Mouse (Mus musculus) ovary, postnatal 36 days (tissue): Measurements from ENCODE around the gene Fam207a.

Source experiments
- DNase-seq: peaks from one replicate; pipeline ENCODE4 v3.0.0; 2022; ENCODE audit warnings: low spot score, mixed read lengths

The Fam207a gene

DNA sequence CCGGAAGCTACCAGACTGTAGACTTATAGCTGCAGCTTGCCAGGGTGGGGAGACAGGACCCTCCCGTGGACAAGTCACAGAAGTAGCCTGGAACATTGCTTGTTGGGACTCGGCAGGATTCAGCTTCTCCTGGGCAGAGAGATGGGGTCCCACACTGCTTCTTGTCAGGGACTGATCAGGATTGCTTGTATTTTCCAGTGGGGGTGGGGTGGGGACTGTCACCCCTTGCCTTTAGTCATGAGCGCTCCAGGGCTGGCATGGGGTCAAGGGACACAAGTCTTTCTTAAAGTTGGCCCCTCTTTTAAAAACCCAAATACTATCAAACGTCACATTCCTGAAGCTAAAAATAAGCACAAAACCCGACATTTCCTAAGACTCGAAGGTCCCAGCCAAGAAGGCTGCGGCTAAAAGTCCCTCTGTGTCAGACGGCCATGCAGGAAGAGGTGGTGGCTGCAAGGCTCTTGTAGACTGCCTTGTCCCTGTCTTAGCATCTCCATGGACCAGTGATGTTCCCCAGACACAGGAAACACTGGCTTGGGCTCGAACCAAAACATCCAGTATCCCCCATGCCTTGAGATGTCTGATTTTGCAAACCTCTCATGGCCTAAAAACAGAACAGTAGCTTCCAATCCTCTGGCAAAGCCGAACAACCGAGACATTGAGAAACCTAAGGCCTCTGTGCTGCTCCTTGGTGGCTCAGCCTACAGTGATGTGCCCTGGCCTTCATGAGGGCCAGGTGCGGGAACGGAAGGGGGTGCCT is 60.2 kb downstream of the Fam207a start:
- no peak for DNase-seq

DNA sequence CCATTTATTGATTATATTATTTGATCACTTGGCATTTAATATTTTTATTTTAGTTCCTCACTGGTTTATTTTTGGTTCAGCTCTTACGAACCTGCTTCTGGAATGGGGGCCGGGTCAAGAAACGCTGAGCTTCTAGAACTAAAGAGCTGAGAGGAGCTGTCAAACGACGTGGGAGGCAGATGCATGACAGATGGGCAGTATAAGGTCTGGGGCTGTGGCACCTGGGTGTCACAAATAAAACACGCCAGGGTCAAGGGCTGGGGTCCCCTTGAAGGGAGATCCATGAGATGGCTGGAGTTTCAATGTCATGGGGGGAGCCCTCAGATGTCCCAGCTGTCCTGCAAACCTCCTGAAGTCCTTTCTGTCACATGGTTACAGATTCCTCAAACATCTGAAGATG is 60.8 kb downstream of the Fam207a start:
- no peak for DNase-seq

DNA sequence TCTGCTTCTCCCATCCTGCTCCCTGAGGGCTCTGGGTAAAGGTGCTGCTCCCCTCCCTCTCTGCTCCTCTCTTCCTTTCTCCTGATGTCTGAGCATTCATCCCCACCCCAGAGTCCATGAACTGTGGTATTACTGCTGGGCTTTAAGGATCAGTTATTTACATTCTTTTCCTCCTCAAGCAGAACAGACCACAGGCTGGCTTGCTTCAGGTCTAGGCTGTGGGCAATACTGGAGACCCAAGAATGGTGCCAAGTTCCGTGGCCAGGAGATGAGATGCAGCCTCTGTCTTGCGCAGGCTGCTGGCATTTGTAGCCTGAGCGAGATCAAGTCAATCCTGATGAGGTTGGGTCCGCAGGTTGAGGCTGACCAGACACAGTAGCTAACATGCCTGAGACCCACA is 63.8 kb downstream of the Fam207a start:
- no peak for DNase-seq

GRCm38 (mm10) chr10:77450159-77450464 is 65.5 kb downstream of the Fam207a start:
- DNase-seq = no peak

DNA sequence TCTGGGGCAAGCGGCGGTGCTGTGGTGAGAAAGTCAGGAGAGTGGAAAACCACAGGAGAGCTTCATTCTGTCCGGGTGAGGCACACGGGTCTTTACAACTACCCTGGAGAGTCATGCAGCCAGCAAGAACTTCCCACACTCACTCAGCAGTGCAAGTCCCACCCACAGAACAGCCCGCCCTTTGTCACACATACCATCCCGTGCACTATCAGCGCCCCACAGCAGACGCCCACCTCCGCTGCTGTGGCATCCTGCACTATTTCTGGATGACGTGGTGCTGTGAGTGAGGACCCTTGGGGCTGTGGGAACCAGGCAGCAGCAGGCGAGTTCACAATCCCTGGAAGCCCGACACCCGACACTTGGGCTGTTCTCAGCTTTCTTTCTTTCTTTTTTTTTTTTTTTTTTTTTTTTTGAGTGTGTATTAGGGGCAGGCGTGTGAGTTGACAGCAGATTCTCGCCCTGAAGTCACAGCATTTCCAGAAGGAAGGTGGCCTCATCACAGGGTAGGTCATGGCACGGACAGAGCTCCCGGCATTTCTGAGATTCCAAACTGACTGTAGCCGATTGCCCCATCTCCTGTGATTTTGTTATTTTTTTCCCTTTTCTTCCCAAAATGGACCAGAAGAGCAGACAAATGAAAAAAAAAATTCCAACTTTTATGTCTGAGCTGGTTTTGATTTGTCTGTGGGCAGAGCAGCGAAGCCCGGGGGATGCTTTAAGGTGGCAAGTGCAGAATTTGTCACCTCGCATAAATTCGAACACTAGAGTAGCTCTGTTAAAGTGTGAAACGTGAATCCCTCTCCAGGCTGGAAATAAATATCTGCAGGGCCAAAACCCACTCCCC is 66.0 kb downstream of the Fam207a start:
- no peak for DNase-seq

DNA sequence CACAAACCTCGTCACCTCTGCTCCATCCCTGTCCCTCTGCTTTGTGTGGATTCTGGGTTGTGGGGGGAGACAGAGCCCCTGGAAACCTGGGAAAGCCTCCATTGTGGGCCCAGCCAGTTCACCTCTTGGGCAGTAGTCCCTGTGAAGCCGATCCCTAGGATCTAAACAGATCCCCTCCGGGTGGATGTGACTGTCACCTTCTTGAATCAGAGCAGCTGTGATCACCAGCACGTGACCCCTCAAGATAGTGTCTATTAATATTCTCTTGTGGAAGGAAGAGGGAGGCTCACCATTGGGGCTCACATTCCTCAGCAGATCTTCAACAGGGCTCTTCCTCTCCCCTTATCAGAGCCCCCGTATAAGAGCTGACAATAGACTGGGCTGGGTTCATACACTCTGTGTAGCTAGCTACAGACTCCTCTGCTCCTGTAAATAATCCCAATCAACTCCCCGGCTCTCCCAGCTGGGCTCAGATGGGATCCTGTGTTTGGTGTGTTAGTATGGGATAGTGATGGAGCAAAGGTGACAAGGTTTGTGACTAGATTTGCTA is 66.8 kb downstream of the Fam207a start:
- no peak for DNase-seq

- no peak for DNase-seq
Measured at GRCm38 (mm10) chr10:77448209-77448608, 67.4 kb downstream of the Fam207a start.

DNA sequence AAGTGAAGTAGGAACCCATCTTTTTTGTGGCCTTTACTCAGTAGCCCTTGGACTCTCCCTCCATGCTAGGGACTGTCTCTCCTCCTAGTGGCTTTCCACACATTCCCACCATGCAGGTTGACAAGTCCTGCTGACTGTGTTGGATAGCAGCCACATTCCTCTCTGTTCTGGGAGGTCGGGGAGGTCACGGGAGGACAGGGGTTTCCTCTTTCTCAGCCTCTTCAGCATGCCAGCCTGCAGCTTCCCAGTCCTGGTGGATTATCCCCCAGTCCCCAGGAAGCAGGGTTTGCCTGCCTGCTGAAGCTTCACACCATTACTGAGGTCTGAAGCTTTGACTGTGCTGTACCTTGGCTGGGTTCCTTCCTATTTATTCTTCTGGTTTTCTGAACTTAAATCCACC is 67.8 kb downstream of the Fam207a start:
- DNase-seq = no peak

DNA sequence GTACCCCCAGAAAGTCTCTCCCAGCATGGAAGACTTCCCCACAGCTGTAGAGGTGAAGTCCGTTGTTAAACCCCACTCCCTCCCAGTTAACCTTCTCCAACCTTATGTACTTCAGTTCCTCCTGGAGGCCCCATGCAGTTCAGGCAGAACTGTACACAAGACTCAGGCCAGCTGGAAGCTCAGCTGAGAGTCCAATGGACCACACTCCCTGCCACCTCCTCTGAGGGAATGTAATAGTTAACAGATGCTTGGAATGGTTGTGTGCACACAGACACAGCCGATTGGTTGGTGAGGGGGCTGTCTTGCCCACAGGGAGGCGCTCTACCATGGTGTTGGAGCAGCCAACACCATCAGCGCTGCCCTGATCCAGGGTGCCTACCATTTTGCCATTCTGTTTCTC is 73.3 kb downstream of the Fam207a start:
- DNase-seq = no peak

- DNase-seq = no peak
Measured at GRCm38 (mm10) chr10:77441812-77442211, 73.8 kb downstream of the Fam207a start.

GRCm38 (mm10) chr10:77440841-77441755 is 74.5 kb downstream of the Fam207a start:
- DNase-seq = peak; percentile 55

GRCm38 (mm10) chr10:77440286-77440685 is 75.3 kb downstream of the Fam207a start:
- DNase-seq = no peak

GRCm38 (mm10) chr10:77439026-77439425 is 76.6 kb downstream of the Fam207a start:
- DNase-seq = no peak

GRCm38 (mm10) chr10:77438021-77438420 is 77.6 kb downstream of the Fam207a start:
- DNase-seq = no peak
